Mouse (Mus musculus): Measurements from ENCODE around the gene Klf1.

DNA sequence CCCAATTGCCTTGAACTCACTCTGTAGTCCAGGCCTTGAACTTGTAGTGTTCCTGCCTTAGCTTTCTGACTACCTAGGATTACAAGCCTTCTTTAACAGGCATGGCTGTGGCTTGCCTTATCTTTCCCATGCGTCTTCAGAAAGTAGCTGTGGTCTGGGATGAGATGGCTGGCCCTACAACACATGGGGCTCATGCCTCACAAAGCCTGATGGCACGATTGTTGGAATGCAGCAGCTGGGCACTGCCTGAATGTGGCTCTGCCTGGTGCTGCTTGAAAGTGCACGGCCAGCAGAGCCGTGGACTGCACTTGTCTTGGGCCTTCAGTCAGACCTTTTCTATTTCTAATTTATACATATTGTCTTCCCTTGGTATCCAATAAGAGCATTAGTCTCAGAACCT lies 17.0 kb upstream of the Klf1 start:
- no peak for TF ChIP-seq CTCF (IDR thresholded peaks at IDR 0.05; ENCODE audit: borderline replicate concordance, insufficient read depth, low read depth, low read length)
- TF ChIP-seq POLR2A (IDR thresholded peaks at IDR 0.05; ENCODE audit: borderline replicate concordance, insufficient read depth, low read length), result no peak

All from cerebellum, adult 2 months (tissue).